Mouse (Mus musculus): ENCODE measurements around the gene Mrpl58.

Mrpl58 gene

DNA sequence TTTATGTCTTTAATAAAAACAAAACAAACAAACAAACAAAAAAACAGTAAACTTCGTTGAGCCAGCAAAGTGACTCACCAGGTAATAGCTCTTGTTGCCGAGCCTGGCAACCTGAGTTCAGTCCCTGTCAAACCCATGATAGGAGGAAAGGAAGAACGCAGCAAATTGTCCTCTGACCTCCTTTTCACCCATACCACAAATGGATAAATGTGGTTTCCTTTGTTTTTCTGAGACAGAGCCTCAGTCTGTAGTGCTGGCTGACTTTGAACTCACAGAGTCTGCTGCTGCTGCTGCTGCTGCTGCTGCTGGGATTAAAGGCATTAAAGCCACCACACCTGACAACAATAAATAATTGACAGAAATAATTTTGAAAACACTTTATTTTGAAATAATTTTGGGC is 19.5 kb downstream of the Mrpl58 start:
- no peak for DNase-seq (ENCODE audit: low read depth in 2 of 2, low spot score in 2 of 2)

DNA sequence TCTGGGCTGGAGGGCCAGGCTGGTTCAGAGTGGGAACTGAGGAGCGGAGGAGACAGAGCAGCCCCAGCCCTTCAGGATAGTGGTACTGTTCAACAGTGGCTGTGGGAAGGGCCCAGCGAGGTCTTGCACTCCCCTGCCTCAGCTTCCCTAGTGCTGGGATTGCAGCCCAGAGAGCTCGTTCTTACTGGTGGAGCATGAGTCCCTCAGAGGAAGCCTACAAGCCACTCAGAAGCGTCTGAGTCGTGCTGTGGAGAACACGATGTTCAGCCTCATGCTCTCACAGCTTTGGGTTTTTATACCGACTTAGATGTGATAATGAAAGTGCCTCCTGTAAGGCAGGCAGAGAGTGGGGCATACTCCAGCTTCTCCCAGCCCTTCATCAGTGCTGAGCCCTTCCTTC is 21.1 kb downstream of the Mrpl58 start:
- DNase-seq (ENCODE audit: low read depth in 2 of 2, low spot score in 2 of 2) = no peak

DNA sequence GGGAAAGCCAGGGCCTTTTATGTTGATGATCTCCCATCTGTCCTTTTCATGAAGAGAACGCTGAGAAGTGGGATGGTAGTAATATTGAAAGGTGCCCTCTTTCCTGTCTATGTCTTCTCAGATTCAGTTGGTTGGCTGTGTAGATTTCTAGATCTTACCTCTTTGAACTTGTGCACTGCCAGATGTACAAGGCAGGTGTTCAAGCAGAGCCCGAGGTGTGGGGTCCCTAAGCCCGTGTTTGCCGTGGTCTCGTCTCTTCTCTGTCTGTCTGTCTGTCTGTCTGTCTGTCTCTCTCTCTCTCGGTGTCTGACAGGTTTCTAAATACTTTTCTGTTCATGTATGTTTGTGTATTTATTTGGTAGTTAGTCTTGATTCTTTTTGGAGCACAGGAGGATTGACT is 22.1 kb downstream of the Mrpl58 start:
- DNase-seq (ENCODE audit: low read depth in 2 of 2, low spot score in 2 of 2) = no peak

DNA sequence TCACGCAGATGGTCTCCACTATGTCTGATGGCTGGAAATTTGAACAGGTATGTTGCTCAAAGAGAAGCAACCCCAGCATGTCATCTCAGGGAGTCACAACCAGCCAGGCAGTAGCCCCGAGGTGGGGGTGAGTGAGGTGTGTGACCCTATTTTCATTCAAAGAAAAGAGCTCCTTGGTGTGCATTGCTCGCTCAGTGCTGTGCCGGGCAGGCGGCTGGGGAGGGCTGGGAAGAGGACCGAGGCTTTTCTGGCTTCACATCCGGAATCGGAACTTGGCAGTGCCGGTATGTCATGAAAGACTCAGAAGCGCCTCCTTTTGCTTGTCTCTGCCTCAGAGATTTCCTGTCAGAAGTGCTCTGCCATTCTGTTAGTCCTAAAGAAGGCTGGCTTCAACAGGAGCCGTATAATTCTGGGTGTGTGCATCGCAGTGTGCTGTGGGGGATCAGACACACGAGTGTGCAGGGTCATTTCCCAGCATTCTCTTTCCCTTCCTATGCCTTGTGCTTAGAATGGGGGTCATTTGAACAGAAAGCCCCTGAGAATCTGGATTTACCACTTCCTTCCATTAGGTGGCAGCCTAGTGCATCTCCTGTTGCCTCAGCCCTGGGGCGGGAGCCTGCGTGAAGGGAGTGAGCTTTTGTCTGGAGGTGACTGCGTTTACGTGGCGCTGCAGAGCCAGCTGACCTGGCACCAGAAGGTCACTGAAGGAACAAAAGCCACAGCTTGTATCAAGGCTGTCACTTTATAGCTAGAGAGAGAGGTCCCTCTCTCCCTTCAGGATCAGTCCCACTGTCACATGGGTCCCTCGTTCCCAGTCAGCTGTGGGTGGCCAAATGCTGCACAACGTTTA is 24.2 kb downstream of the Mrpl58 start:
- peak; percentile 74 to 79 for DNase-seq (ENCODE audit: low read depth in 2 of 2, low spot score in 2 of 2)

DNA sequence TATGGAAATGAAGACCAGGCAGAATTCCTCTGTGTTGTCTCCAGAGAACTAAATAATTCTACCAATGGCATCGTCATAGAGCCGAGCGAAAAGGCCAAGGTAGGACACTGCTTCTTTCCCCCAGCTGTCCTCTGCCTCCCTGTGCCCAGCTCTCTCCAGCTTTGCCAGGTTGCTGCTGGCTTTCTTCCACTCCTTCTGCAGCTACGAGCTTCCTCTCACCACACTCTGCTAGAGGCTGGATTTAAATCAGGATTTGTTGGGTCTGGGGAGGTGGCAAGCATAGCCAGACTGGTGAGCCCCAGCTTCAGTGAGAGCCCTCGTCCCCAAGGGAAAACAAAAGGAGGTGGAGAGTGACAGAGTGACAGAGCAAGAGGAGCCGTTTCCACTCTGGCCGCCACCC is 25.8 kb downstream of the Mrpl58 start:
- DNase-seq (ENCODE audit: low read depth in 2 of 2, low spot score in 2 of 2) = no peak

DNA sequence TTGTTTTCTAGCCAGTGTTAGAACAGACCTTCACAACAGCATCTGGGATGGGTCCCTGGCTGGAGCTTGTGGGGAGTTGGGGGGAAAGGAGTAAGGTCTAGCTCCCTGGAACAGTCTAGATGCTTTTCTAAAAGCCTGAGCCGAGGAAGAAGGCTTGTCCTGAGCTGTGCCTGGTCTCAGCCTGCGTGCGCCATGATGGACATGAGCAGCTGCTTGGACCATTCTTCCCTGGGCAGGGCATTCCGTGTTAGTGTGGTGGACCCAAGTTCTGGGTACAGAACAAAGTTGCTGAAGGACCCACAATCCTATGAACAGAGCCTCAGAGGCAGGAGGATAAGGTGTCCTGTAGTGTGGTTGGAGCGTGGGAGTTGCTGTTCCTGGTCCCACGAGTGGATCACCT is 27.0 kb downstream of the Mrpl58 start:
- DNase-seq (ENCODE audit: low read depth in 2 of 2, low spot score in 2 of 2) = no peak

DNA sequence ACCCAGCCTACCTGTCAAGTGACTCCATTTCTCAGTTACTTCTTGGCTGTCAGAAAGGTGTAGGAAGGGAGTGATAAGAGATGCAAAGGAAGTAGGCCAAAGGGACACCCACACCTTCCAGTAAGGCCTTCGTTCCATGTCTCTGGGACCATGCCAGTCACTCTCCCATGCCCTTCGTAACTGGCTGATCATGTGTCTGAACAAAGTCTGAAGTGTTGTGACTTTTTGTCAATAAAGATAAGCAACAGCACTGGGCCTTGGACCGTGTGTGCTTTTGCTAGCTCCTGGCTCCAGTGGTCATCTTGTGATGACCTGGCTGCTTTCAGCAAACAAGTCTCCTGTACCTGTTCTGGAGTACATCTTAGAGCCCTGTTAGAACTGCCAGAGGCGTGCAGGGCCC is 29.3 kb downstream of the Mrpl58 start:
- no peak for DNase-seq (ENCODE audit: low read depth in 2 of 2, low spot score in 2 of 2)

DNA sequence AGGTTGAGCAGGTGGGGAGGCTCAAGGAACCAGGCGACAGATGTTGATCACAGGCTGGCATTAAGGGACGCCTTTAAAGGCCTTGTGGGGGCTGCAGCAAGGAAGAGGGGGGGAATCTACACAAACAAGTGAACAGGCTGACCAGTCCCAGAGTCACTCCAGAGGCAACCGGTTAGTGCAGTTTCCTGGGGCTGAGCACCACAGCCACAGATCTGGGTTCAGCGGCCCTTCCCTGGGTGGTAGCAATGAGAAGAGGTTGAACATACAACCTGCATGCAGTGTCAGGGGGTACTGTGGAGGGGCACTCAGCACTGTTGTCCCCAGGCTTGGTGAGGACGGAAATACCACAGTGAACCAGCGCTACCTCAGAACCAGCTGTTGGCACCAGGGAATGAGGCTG is 29.8 kb downstream of the Mrpl58 start:
- DNase-seq (ENCODE audit: low read depth in 2 of 2, low spot score in 2 of 2) = no peak

DNA sequence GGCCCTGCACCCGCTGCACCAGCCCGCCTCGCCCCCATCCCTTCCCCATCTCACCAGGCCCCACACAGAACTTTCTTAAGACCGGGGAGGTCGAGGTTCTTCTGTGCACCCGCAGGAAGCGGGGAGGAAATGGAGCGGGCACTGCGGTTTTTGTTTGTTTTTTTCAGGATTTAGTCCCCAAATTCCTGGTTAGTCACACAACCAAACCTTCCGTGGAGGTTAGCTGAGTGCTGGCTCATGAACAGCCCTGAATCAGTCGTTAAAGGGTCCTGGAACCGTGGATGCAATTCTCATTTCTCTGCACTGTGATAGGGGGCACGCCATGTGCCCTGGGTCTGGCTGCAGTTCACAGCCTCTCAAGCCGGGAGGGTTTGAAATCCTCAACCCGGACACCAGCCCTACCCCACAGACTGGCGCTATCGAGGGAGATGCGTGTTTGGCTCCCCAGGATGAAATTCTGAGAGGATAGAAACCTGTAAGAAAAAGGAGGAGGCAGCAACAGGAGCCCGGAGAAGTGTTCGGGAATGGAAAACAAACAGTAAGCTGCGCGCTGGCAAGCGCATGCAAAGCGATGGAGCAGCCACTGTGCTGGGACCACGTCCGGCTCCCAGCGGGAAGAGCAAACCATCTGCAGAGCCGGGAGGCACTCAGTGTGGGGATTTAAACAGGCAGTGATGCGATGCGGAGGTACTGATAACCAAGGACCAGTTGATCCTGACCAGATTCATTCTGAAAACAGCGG is 32.2 kb downstream of the Mrpl58 start:
- DNase-seq (ENCODE audit: low read depth in 2 of 2, low spot score in 2 of 2) = no peak

DNA sequence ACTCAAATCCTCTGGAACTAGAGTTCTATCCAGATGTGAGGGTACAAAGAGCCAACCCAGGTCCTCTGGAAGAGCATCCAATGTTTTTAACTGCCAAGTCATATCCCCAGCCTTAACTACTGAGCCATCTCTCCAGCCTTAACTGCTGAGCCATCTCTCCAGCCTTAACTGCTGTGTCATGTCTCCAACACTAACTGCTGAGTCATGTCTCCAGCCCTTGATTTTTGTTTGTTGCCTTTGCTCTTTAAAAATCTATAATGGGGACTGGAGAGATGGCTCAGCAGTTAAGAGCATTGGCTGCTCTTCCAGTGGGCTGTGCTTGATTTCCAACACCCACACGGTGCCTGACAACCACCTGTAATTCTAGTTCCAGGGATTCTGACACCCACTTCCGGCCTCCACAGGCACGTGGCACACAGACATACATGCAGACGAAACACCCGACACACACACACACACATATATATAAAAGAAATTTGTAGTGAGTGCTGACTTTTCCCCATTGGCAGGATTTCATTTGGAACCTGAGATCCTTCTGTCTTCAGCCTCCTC is 34.1 kb downstream of the Mrpl58 start:
- DNase-seq (ENCODE audit: low read depth in 2 of 2, low spot score in 2 of 2) = no peak

DNA sequence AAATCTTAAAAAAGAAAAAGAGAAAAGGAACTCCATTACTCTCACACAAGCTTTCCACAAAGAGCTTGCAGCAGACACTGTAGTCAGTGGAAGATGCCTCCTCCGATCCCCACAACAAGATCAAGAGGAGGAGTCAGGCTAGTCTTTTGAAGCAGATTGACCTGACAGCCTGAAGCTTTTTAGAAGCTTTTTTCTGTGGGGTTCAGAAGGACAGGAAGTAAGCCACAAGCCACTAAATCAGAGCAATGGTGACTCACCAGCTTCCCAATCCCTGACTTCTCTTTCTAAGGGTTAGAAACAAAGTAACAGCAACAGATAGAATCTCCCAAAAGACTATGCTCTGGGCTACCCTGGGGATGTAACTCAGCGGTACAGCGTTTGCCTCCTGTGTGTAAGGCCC is 35.8 kb downstream of the Mrpl58 start:
- DNase-seq (ENCODE audit: low read depth in 2 of 2, low spot score in 2 of 2) = no peak

DNA sequence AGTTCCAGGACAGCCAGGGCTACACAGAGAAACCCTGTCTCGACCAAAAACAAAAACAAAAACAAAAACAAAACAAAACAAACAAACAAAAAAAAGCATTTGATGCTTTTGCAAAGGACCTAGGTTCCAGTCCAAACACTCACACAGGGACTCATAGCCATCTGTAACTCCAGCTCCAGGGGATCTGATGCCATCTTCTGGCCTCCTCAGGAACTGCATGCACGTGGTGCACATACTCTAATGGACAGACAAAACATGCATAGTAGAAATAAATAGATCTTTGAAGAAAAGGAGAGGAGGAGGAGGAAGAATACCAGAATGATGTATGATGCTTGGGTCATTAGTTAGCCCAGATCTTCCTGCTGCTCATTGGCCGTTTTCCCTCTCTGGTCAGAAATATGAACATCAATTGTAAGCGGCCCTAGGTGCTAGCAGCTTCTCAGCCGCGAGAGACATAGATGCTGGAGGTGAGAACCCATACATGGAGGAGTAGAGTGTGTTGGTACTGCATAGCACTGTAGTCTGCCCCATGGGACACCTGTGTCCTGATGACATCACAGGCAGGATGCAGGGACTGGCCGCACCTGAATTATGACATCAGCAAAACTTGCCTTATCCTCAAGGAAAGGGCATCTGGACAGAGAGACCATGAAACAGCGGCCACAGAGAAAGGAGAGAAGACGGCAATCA is 36.5 kb downstream of the Mrpl58 start, which contains the start of gene Trim80:
Gene Trim80 (plus strand): TSS at position 640 of the 690 bp plus-strand sequence.
- no peak for DNase-seq (ENCODE audit: low read depth in 2 of 2, low spot score in 2 of 2)

DNA sequence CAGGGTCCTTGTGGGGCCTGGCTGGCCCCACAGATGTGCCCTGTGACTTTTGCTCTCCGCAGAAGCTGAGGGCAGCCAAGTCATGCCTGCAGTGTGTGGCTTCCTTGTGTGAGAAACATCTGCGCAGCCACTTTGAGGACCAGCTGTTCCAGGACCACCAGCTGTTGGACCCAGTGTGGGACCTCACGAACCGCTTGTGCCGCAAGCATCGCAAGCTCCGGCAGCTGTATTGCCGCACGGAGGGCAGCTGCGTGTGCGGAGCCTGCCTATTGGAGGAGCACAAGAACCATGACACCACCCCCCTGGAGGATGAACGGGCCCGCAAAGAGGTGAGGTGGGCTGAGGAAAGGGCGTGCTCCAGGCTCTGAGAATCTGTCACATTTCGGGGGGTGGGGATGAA is 37.9 kb downstream of the Mrpl58 start:
- DNase-seq (ENCODE audit: low read depth in 2 of 2, low spot score in 2 of 2) = no peak

DNA sequence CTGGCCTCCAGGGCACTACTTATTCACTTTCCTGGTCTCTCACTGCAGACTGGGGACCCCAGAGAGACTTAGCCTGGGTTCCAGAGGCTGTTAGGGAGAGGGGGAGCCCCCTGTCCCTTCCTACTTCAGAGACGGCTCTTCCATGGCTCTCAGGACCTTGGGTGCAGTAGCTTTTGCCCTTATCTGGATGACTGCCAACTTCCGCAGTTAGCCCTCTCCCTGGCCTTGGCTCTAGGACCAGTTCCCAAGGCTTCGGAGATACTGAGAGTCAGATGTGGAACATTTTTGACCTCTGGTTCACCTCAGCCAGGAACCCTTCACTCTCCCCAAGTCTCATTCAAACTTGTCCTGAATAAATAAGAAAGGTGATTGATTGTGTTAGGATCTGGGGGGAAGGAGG is 43.4 kb downstream of the Mrpl58 start:
- no peak for DNase-seq (ENCODE audit: low read depth in 2 of 2, low spot score in 2 of 2)

DNA sequence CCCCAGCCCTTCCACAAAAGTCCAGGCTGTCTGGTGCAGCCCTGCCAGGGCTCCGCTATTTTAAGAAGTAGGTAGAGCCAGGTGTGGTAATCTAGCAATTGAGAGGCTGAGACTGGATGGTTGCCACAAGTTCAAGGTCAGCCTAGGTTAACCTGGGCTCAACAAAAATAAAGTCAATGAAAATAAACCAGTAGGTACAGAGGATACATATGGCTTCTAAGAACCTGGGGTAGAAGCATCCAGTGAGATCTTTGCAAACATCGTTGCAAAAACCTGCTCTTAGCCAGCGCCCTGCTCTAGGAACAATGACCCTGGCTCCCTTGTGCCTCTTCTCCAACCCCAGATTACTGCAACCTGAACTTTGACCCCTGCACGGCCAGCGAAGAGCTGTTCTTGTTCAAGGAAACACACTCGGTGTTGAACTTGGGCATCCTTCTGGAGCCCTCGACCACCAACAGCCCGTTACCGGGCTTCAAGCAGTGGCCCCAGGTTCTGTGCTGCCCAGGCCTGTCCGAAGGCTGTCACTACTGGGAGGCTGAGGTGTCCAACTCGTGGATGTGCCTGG is 43.9 kb downstream of the Mrpl58 start:
- DNase-seq (ENCODE audit: low read depth in 2 of 2, low spot score in 2 of 2) = no peak

DNA sequence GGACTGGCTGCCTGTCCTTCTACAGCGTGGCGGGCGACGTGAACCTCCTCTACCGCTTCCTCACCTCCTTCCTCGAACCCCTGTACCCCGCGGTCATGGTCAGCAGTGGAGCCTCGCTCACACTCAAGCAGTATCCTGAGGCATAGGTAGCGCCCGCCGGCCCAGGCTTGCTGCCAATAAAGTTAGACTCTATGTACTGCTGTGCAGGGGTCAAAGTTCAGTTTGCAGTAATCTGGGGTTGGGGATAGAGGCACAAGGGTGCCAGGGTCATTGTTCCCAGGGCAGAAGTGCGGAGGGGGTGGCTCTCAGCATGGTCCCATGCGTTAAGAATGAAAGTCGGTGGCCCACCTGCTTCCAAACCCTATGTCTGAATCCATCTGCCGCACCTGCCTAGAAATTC is 44.5 kb downstream of the Mrpl58 start:
- DNase-seq (ENCODE audit: low read depth in 2 of 2, low spot score in 2 of 2) = no peak

DNA sequence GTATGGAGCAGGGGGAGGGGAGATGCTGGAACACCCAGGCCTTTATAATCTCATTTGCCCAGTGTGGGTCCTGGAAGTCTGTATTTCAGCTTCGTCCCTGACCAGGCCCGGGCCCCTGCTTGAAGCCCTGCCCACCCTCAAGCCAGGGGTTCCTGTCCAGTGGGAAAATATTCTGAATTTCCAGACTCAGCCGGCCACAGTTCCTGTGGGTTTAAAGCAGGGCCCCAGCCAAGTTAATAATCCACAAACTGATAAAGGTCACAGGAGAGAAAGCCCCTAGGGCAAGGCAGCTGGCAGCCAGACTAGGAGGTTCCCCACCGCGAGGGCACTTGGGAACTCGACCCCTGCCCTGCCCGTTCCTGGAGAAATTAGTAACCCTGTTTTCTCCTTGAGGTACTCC is 45.4 kb downstream of the Mrpl58 start:
- no peak for DNase-seq (ENCODE audit: low read depth in 2 of 2, low spot score in 2 of 2)

DNA sequence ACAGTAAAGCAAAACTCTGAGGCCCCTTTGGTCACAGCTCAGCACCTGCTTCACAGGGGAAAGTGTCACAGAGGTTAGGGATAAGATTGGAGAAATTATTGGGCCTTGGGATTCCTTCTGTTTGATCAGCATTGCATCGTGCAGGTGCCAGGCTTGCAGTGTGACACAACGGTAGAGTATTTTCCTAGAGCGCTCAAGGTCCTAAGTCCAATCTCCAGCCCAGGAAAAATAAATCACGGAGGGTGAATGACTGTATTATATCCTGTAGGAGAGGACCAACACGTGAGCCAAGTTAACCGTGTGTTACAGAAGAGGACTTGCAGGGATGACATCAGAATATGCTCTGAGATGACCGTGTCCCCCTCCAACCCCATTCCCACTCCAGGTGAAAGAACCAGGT is 46.6 kb downstream of the Mrpl58 start:
- no peak for DNase-seq (ENCODE audit: low read depth in 2 of 2, low spot score in 2 of 2)

DNA sequence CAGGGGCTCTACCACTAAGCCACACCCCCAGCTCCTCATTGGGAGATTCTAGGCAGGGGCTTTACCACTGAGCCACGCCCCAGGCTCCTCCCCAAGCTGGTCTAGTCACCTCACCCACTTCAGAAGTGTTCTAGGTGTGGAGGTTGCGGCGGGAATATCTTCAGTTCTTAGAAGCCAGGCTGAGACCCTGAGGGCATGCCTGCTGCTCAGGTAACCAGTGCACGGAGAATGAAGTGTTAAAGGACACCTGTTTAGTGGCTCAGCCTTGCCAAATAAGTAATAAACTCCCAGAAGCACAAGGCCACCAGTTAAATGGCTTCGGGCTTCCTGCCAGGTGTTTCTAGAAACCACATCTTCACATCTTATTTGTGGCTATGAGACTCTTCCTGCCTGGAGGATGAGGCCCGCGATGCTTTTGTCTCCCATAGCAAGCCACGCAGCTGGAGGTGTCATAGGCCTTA is 48.3 kb downstream of the Mrpl58 start:
- peak; percentile 71 to 77 for DNase-seq (ENCODE audit: low read depth in 2 of 2, low spot score in 2 of 2)

DNA sequence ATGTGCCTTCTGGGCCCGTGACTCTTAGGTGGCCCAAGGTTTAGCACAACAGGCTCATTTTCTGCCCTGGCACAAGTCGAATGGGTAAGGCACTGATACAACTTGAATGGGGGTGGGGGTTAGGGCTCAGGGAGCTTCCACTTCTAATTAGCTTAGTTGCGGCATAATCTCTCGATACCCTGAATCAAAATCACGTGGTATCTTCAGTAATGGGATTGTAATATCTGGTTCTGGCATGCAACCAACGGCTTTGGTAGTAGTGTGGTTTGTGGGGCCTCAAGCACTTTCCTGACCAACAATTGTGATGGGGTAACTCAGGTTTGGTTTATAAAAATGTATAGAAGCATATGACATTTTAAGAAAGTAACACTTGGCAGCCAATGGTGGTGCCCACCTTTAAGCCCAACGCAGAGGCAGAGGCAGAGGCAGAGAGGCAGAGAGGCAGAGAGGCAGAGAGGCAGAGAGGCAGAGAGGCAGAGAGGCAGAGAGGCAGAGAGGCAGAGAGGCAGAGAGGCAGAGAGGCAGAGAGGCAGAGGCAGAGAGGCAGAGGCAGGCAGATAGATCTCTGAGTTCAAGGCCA is 48.8 kb downstream of the Mrpl58 start:
- no peak for DNase-seq (ENCODE audit: low read depth in 2 of 2, low spot score in 2 of 2)

DNA sequence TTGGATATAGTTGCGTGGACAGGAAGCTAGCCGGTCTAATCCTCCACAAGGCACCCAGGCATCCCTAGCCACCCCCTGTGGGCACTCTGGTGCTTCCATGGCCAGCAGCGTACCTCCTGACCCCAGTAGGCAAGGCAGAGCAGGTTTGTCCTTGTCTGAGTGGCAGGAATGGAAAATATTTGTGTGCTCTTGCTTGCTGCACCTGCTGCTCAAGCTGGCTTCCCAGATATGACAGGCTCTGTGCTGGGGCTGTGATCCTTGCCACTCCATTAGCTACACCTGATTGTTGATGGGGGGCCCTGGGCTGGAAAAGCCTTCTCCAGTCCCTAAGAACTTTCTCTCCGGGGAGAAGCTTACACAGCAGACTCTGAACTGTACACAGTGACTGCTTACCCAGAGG is 49.8 kb downstream of the Mrpl58 start:
- DNase-seq (ENCODE audit: low read depth in 2 of 2, low spot score in 2 of 2) = no peak

Data from CD8-positive naive resting alpha-beta T cell, adult 2 months (primary cell).